In the genomic region with DNA sequence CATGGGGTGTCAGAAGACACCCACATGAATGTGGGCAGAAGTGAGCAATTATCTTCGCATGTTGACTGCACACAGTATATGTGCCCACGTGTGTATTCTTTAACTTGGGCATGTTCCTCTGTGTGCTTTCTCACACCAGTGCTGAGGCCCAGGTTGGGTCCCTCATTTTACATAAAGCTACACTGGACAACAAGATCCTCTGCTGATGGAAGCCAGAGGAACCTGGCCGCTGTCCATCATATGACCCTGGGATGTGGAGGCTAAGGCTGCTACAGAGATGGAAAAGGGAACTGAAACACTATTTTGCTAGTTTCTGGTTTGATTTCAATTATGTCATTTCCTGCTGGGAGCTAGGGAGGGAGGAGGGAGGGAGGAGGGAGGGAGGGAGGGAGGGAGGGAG, we compare ENCODE assay signal across 11 mouse cellular contexts.
DNase-seq lines count a peak whose midpoint lies in the region; ATAC-seq and TF ChIP-seq lines count a peak whose summit lies in the region.
"Had no signal": no experiment of that assay in that cellular context is flagged by ENCODE, and none has a peak within 500 bp of the region (broad histone marks: within the 10 kb centered on the region; RNA-seq: fewer than 3 reads in every experiment).

No protein-coding gene starts in this region.

- no peak for TF ChIP-seq EP300 in liver, postnatal 0 days (IDR thresholded peaks at IDR 0.05; ENCODE audit: low read depth)

- TF ChIP-seq CTCF in liver, postnatal 0 days (IDR thresholded peaks at IDR 0.05; ENCODE audit: low read depth) = no peak
- no peak for TF ChIP-seq CTCF in small intestine, adult 2 months (IDR thresholded peaks at IDR 0.05; ENCODE audit: extremely low read depth, insufficient read length, insufficient replicate concordance, low read depth, low read length)

- no peak overlapping the region for H3K9ac ChIP-seq in liver, postnatal 0 days (replicated peaks)
- no peak overlapping the region for H3K9ac ChIP-seq in liver, embryonic 11.5 days (ENCODE audit: low read depth, low read length)
- no peak overlapping the region for H3K9ac ChIP-seq in heart, embryonic 14.5 days (ENCODE audit: low read length)
- H3K9ac ChIP-seq: hindbrain, embryonic 14.5 days; limb, embryonic 15.5 days; neural tube, embryonic 13.5 days had no signal

- H3K4me2 ChIP-seq in liver, postnatal 0 days (ENCODE audit: low read depth, low read length) = no peak overlapping the region
- H3K4me2 ChIP-seq in liver, embryonic 11.5 days = no peak overlapping the region
- H3K4me2 ChIP-seq in heart, embryonic 14.5 days (ENCODE audit: low read length) = no peak overlapping the region
- H3K4me2 ChIP-seq: hindbrain, embryonic 14.5 days; limb, embryonic 15.5 days; neural tube, embryonic 13.5 days had no signal

- ATAC-seq in liver, postnatal 0 days = peak; percentile 2; the same call in 1 of the 2 replicates
- no peak for ATAC-seq in liver, embryonic 11.5 days (replicated peaks; ENCODE audit: low FRiP score)
- no peak for ATAC-seq in heart, embryonic 14.5 days (ENCODE audit: insufficient number of reproducible peaks, insufficient read depth, low FRiP score, low read depth)
- ATAC-seq in megakaryocyte-erythroid progenitor cell, adult 5-6 weeks (replicated peaks; ENCODE audit: low FRiP score, low TSS enrichment, poor library complexity, severe bottlenecking) = no peak

- peak overlapping the region; percentile 44; the same call in 1 of the 2 replicates for H3K27ac ChIP-seq in liver, postnatal 0 days (ENCODE audit: low read depth)
- no peak overlapping the region for H3K27ac ChIP-seq in liver, embryonic 11.5 days (ENCODE audit: low read depth, low read length)
- peak overlapping the region; percentile 31 to 54 for H3K27ac ChIP-seq in heart, embryonic 14.5 days (replicated peaks in 1 of 2; ENCODE audit: control insufficient read depth in 1 of 2, insufficient read depth in 1 of 2, low read depth in 2 of 2, low read length in 2 of 2)
- peak overlapping the region; percentile 43 for H3K27ac ChIP-seq in small intestine, adult 2 months (ENCODE audit: insufficient read depth, low read depth, low read length)

- no peaks in the 10 kb centered on the region for H3K36me3 ChIP-seq in liver, postnatal 0 days (replicated peaks; ENCODE audit: insufficient read depth, low read length)
- H3K36me3 ChIP-seq in liver, embryonic 11.5 days (ENCODE audit: control insufficient read depth, insufficient read depth, low read length) = no peaks in the 10 kb centered on the region
- no peaks in the 10 kb centered on the region for H3K36me3 ChIP-seq in heart, embryonic 14.5 days (ENCODE audit: control insufficient read depth, insufficient read depth, low read length)
- no peaks in the 10 kb centered on the region for H3K36me3 ChIP-seq in small intestine, adult 2 months (ENCODE audit: control insufficient read depth, insufficient read depth, low read length)
- H3K36me3 ChIP-seq: limb, embryonic 15.5 days; neural tube, embryonic 13.5 days had no signal

- H3K27me3 ChIP-seq in liver, postnatal 0 days (ENCODE audit: insufficient read depth, low read length) = no peaks in the 10 kb centered on the region
- H3K27me3 ChIP-seq in liver, embryonic 11.5 days (replicated peaks; ENCODE audit: control insufficient read depth, insufficient read depth, low read length) = no peaks in the 10 kb centered on the region
- H3K27me3 ChIP-seq in heart, embryonic 14.5 days (ENCODE audit: control insufficient read depth, insufficient read depth, low read length) = no peaks in the 10 kb centered on the region
- no peaks in the 10 kb centered on the region for H3K27me3 ChIP-seq in small intestine, adult 2 months (ENCODE audit: control insufficient read depth, insufficient read depth, low read length)
- H3K27me3 ChIP-seq: limb, embryonic 15.5 days; neural tube, embryonic 13.5 days had no signal

- H3K4me1 ChIP-seq in liver, postnatal 0 days (ENCODE audit: insufficient read depth) = peaks cover 48% of the 10 kb centered on the region
- peaks cover 59% of the 10 kb centered on the region for H3K4me1 ChIP-seq in liver, embryonic 11.5 days (replicated peaks; ENCODE audit: control insufficient read depth, insufficient read depth, low read length)
- peaks cover 56 to 72% of the 10 kb centered on the region in 2 experiments for H3K4me1 ChIP-seq in heart, embryonic 14.5 days (ENCODE audit: control insufficient read depth in 2 of 2, insufficient read depth in 2 of 2, low read length in 2 of 2)
- peaks cover 18% of the 10 kb centered on the region; the same call in 1 of the 2 replicates for H3K4me1 ChIP-seq in small intestine, adult 2 months (ENCODE audit: control insufficient read depth, insufficient read depth, insufficient read length, low read length)

- WGBS in liver, postnatal 0 days (ENCODE audit: insufficient replicate concordance) = 63% methylated on average over 3 of the region's 3 CpGs
- 76% methylated on average over 3 of the region's 3 CpGs for WGBS in liver, embryonic 11.5 days
- 82% methylated on average over 3 of the region's 3 CpGs for WGBS in heart, embryonic 14.5 days
- WGBS in small intestine, adult 2 months = 89% methylated on average over 3 of the region's 3 CpGs

- TF ChIP-seq POLR2A in small intestine, adult 2 months (IDR thresholded peaks at IDR 0.05; ENCODE audit: low read depth, low read length) = no peak

- no peak overlapping the region for H3K4me3 ChIP-seq in liver, postnatal 0 days (ENCODE audit: low read depth, low read length)
- H3K4me3 ChIP-seq in liver, embryonic 11.5 days (ENCODE audit: low read depth, low read length) = no peak overlapping the region
- no peak overlapping the region for H3K4me3 ChIP-seq in heart, embryonic 14.5 days (ENCODE audit: control insufficient read depth in 1 of 2, insufficient read depth in 1 of 2, low read depth in 1 of 2, low read length in 2 of 2)
- H3K4me3 ChIP-seq in small intestine, adult 2 months (ENCODE audit: low read depth, low read length) = no peak overlapping the region
- H3K4me3 ChIP-seq: limb, embryonic 15.5 days; neural tube, embryonic 13.5 days had no signal

- peak; percentile 45 for DNase-seq in adrenal gland, postnatal 14 days
- DNase-seq in adrenal gland, postnatal 4 days (ENCODE audit: low spot score in 2 of 2) = no peak
- no peak for DNase-seq in liver, postnatal 0 days
- DNase-seq in liver, embryonic 11.5 days (ENCODE audit: low spot score) = no peak
- no peak for DNase-seq in cerebellum, postnatal 36 days

- H3K9me3 ChIP-seq in liver, postnatal 0 days (ENCODE audit: low read length) = no peaks in the 10 kb centered on the region
- no peaks in the 10 kb centered on the region for H3K9me3 ChIP-seq in liver, embryonic 11.5 days (ENCODE audit: control insufficient read depth, low read length)
- H3K9me3 ChIP-seq in heart, embryonic 14.5 days (ENCODE audit: control insufficient read depth, low read length) = no peaks in the 10 kb centered on the region
- H3K9me3 ChIP-seq: limb, embryonic 15.5 days; neural tube, embryonic 13.5 days had no signal
